Mouse (Mus musculus) neural tube, embryonic 14.5 days (tissue): ENCODE measurements around the gene Efemp2. TPM values are rescaled to one million over a fixed set of nuclear protein-coding genes. Genes with fewer than 3 reads are reported as not detected.

Experiments used
- ATAC-seq: fragments of 200-750 bp; cut with Nextera tagmentation; 2 replicates; pipeline ENCODE4 v1.8.0; 2017; ENCODE audit warnings: low read depth, mild to moderate bottlenecking, moderate TSS enrichment, moderate library complexity
- H3K27ac ChIP-seq: fragments of 300-500 bp; sonication (generic); 2 replicates; pipeline ENCODE4 v1.5.1; 2014; ENCODE audit warnings: low read depth, mild to moderate bottlenecking, control low read depth, low read length, moderate library complexity, mixed read lengths
- H3K27me3 ChIP-seq: fragments of 300-500 bp; sonication (generic); 2 replicates; pipeline ENCODE4 v1.6.1; 2014; ENCODE audit warnings: low read length; ENCODE audit not compliant: control insufficient read depth, insufficient read depth
- H3K36me3 ChIP-seq: fragments of 300-500 bp; sonication (generic); 2 replicates; pipeline ENCODE4 v1.6.1; 2014; ENCODE audit warnings: low read length, mixed read lengths; ENCODE audit not compliant: control insufficient read depth, insufficient read depth
- H3K4me1 ChIP-seq: fragments of 300-500 bp; sonication (generic); 2 replicates; pipeline ENCODE4 v1.6.1; 2014; ENCODE audit warnings: low read length; ENCODE audit not compliant: control insufficient read depth, insufficient read depth
- H3K4me2 ChIP-seq: fragments of 300-500 bp; sonication (generic); 2 replicates; pipeline ENCODE4 v1.6.1; 2014; ENCODE audit warnings: mild to moderate bottlenecking, low read depth, low read length, control low read depth
- H3K4me3 ChIP-seq: fragments of 300-500 bp; sonication (generic); 2 replicates; pipeline ENCODE4 v1.5.1; 2014; ENCODE audit warnings: low read depth, low read length, control low read depth, mixed read lengths
- H3K9ac ChIP-seq: fragments of 300-500 bp; sonication (generic); replicated peaks from 2 replicates; pipeline ENCODE4 v1.6.1; 2014; ENCODE audit warnings: low read depth, mild to moderate bottlenecking, control low read depth, low read length, mixed read lengths
- H3K9me3 ChIP-seq: fragments of 300-500 bp; sonication (generic); 2 replicates; pipeline ENCODE4 v1.6.1; 2016; ENCODE audit warnings: low read length; ENCODE audit not compliant: control insufficient read depth
- WGBS: fragments of 180-500 bp; shearing (Covaris S2); extraction: QIAGEN DNeasy Blood & Tissue Kit; methylation state at CpG from one replicate; pipeline ENCODE4 v1.1.7; 2014; 5-methylcytosine and 5-hydroxymethylcytosine counted together
- polyA plus RNA-seq: library from polyadenylated mRNA; unstranded; fragments of >200 nt; fragmentation: Nextera tagmentation; extraction: Ambion mirVana; gene quantifications from 2 replicates; pipeline ENCODE4 v1.2.1, GENCODE M21; 2014

Gene Efemp2
- polyA plus RNA-seq, 1 experiment from 2014 or later = 30.4 TPM

GRCm38 (mm10) chr19:5516906-5517505 is 43.3 kb downstream of the Efemp2 start:
- WGBS = 79% methylated on average over 8 of the region's 8 CpGs
- no peak overlapping the region for H3K9ac ChIP-seq
- no peak overlapping the region for H3K4me3 ChIP-seq
- no peaks in the 10 kb centered on the region for H3K27me3 ChIP-seq
- H3K4me2 ChIP-seq = no peak overlapping the region
- no peaks in the 10 kb centered on the region for H3K9me3 ChIP-seq
- no peak overlapping the region for H3K27ac ChIP-seq
- H3K4me1 ChIP-seq = 0 out of 2 replicates have a peak, but pooled peaks cover 3% of the 10 kb centered on the region
- H3K36me3 ChIP-seq = no peaks in the 10 kb centered on the region
- no peak for ATAC-seq

GRCm38 (mm10) chr19:5518721-5519120 is 45.0 kb downstream of the Efemp2 start:
- H3K27me3 ChIP-seq = no peaks in the 10 kb centered on the region
- H3K27ac ChIP-seq = no peak overlapping the region
- no peak overlapping the region for H3K9ac ChIP-seq
- no peaks in the 10 kb centered on the region for H3K36me3 ChIP-seq
- WGBS = 92% methylated on average over 3 of the region's 3 CpGs
- no peaks in the 10 kb centered on the region for H3K4me1 ChIP-seq
- no peak overlapping the region for H3K4me3 ChIP-seq
- no peak overlapping the region for H3K4me2 ChIP-seq
- no peaks in the 10 kb centered on the region for H3K9me3 ChIP-seq
- no peak for ATAC-seq

GRCm38 (mm10) chr19:5525204-5525603 is 51.5 kb downstream of the Efemp2 start:
- no peak overlapping the region for H3K27ac ChIP-seq
- H3K9ac ChIP-seq = no peak overlapping the region
- no peaks in the 10 kb centered on the region for H3K9me3 ChIP-seq
- no peak for ATAC-seq
- no peak overlapping the region for H3K4me3 ChIP-seq
- 76% methylated on average over 5 of the region's 5 CpGs for WGBS
- H3K4me1 ChIP-seq = 0 out of 2 replicates have a peak, but pooled peaks cover 3% of the 10 kb centered on the region
- no peaks in the 10 kb centered on the region for H3K36me3 ChIP-seq
- no peak overlapping the region for H3K4me2 ChIP-seq
- H3K27me3 ChIP-seq = no peaks in the 10 kb centered on the region

GRCm38 (mm10) chr19:5529325-5530137 is 55.8 kb downstream of the Efemp2 start:
- no peak overlapping the region for H3K9ac ChIP-seq
- H3K4me2 ChIP-seq = no peak overlapping the region
- H3K4me3 ChIP-seq = no peak overlapping the region
- H3K9me3 ChIP-seq = no peaks in the 10 kb centered on the region
- 0 out of 2 replicates have a peak, but pooled peaks cover 3% of the 10 kb centered on the region for H3K4me1 ChIP-seq
- H3K27me3 ChIP-seq = no peaks in the 10 kb centered on the region
- 14% methylated on average over 20 of the region's 20 CpGs for WGBS
- peak; percentile 77 for ATAC-seq
- no peak overlapping the region for H3K27ac ChIP-seq
- no peaks in the 10 kb centered on the region for H3K36me3 ChIP-seq

- Histone ChIP-seq H3K4me2 (no peak overlapping the region), H3K9ac (no peak overlapping the region), H3K9me3 (no peaks in the 10 kb centered on the region), H3K27me3 (no peaks in the 10 kb centered on the region), H3K27ac (no peak overlapping the region), H3K36me3 (no peaks in the 10 kb centered on the region), H3K4me3 (no peak overlapping the region), H3K4me1 (0 out of 2 replicates have a peak, but pooled peaks cover 3% of the 10 kb centered on the region)
- WGBS = 27% methylated on average over 7 of the region's 7 CpGs
- no peak for ATAC-seq
Observed at GRCm38 (mm10) chr19:5530138-5530524, 56.4 kb downstream of the Efemp2 start.

Other genes with a start within 250 kb of the Efemp2 start
- gene Pacs1, start 200.8 kb upstream of the Efemp2 start, polyA plus RNA-seq = 56.9 TPM in 2 replicates
- gene Sf3b2, start 178.5 kb upstream of the Efemp2 start, polyA plus RNA-seq = 321 and 329 TPM in 2 replicates
- gene Gal3st3, start 175.6 kb upstream of the Efemp2 start, polyA plus RNA-seq = 31.0 and 38.3 TPM in 2 replicates
- not detected in 2 replicates for gene Catsper1, start 138.2 kb upstream of the Efemp2 start, polyA plus RNA-seq
- gene Cst6, start 124.4 kb upstream of the Efemp2 start, polyA plus RNA-seq = 10.7 and 10.8 TPM in 2 replicates
- gene Eif1ad, start 107.2 kb upstream of the Efemp2 start, polyA plus RNA-seq = 38.7 and 41.6 TPM in 2 replicates
- gene Banf1, start 106.8 kb upstream of the Efemp2 start, polyA plus RNA-seq = 274 and 327 TPM in 2 replicates
- gene Sart1, start 85.3 kb upstream of the Efemp2 start, polyA plus RNA-seq = 55.6 and 69.2 TPM in 2 replicates
- gene Tsga10ip, start 71.4 kb upstream of the Efemp2 start, polyA plus RNA-seq = not detected in 2 replicates
- 208 and 254 TPM in 2 replicates for gene Drap1, start 49.0 kb upstream of the Efemp2 start, polyA plus RNA-seq
- gene AI837181, start 48.8 kb upstream of the Efemp2 start, polyA plus RNA-seq = 57.0 and 67.2 TPM in 2 replicates
- not detected in 2 replicates for gene Fosl1, start 26.4 kb upstream of the Efemp2 start, polyA plus RNA-seq
- gene Ccdc85b, start 16.1 kb upstream of the Efemp2 start, polyA plus RNA-seq = 8.0 and 11.0 TPM in 2 replicates
- gene Fibp, start 13.3 kb upstream of the Efemp2 start, polyA plus RNA-seq = 169 and 179 TPM in 2 replicates
- gene Ctsw, start 5.4 kb upstream of the Efemp2 start, polyA plus RNA-seq = 4.2 and 4.4 TPM in 2 replicates
- gene Mus81, start 14.4 kb downstream of the Efemp2 start, polyA plus RNA-seq = 43.6 and 45.3 TPM in 2 replicates
- gene Cfl1, start 16.5 kb downstream of the Efemp2 start, polyA plus RNA-seq = 3,473 and 3,739 TPM in 2 replicates
- gene 1700020D05Rik, start 29.8 kb downstream of the Efemp2 start, polyA plus RNA-seq = 0.71 and 0.75 TPM in 2 replicates
- gene Snx32, start 36.6 kb downstream of the Efemp2 start, polyA plus RNA-seq = 95.2 and 107 TPM in 2 replicates
- gene Ovol1, start 86.7 kb downstream of the Efemp2 start, polyA plus RNA-seq = 0.14 TPM in 1 of 2 replicates, not detected in the other
- 2.6 and 3.7 TPM in 2 replicates for gene Ap5b1, start 94.1 kb downstream of the Efemp2 start, polyA plus RNA-seq
- gene Rnaseh2c, start 127.9 kb downstream of the Efemp2 start, polyA plus RNA-seq = 49.8 and 51.7 TPM in 2 replicates
- gene Kat5, start 136.3 kb downstream of the Efemp2 start, polyA plus RNA-seq = 45.6 and 47.3 TPM in 2 replicates
- gene Rela, start 163.5 kb downstream of the Efemp2 start, polyA plus RNA-seq = 26.9 and 31.0 TPM in 2 replicates
- 7.7 and 12.6 TPM in 2 replicates for gene Sipa1, start 189.8 kb downstream of the Efemp2 start, polyA plus RNA-seq
- 6.8 and 11.1 TPM in 2 replicates for gene Map3k11, start 214.8 kb downstream of the Efemp2 start, polyA plus RNA-seq
- gene Pcnx3, start 215.0 kb downstream of the Efemp2 start, polyA plus RNA-seq = 34.4 and 34.5 TPM in 2 replicates
- gene Kcnk7, start 230.4 kb downstream of the Efemp2 start, polyA plus RNA-seq = not detected in 2 replicates